Mouse (Mus musculus): Measurements from ENCODE around the gene 1810013L24Rik. TPM values are rescaled to one million over a fixed set of nuclear protein-coding genes. Genes with fewer than 3 reads are reported as not detected.

Gene 1810013L24Rik
- polyA plus RNA-seq, 1 experiment from 2014 or later, result 27.4 TPM

DNA sequence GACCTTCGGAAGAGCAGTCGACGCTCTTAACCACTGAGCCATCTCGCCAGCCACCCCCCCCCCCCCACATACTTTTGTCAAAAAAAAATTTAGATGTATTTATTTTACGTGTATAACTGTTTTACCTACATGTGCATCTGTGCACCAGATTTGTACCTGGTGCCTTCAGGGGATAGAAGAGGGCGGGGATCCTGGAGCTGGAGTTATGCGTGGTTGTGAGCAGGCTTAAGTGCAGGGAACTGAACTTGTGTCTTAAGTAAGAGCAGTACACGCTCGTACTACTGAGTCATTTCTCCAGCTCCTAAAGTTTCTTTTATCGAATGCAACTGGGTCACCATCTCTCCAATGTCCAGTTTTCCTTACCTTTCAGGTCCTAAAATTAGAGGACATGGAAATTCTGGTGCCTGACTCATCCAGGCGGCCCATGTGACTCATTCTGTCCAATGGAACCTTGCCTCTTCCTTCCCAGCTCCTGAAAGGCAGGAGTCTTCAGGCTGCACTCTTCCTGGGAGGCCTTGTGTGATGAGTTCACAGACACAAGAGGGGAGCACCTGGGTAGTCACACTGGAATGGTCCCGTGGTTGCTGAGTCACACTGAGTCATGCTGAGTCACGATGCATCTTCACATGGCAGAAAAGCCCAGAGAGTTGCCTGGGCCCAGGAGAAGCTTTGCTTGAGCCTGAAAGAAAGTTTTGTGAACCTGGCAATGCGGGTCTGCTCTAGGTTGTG is 19.3 kb upstream of the 1810013L24Rik start:
- Histone ChIP-seq H3K9me3 (replicated peaks) (no peaks in the 10 kb centered on the region), H3K4me2 (no peak overlapping the region), H3K4me3 (no peak overlapping the region), H3K4me1 (no peaks in the 10 kb centered on the region), H3K27me3 (no peaks in the 10 kb centered on the region), H3K9ac (no peak overlapping the region), H3K27ac (no peak overlapping the region), H3K36me3 (ENCODE audit: poor library complexity, severe bottlenecking) (no peaks in the 10 kb centered on the region)
- ATAC-seq, result no peak
- 91% methylated on average over 14 of the region's 14 CpGs for whole genome bisulfite sequencing

DNA sequence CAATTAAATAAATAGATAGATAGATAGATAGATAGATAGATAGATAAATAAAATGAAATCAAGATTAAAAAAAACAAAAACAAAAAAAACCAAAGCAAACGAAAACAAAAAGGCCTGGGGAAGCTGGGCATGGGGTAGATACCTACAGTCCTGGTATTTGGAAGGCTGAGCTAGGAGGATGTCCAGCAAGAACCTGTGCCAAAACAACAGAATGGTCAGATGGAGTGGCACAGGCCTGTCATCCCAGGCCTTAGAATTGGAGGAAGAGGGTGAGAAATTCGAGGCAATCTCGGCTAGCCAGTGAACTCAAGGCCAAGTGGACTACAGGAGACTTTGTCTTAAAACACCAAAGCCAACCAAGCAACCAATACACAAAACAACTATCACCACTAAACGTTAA is 12.0 kb upstream of the 1810013L24Rik start:
- no peak for ATAC-seq
- H3K4me3 ChIP-seq, result no peak overlapping the region
- H3K36me3 ChIP-seq (ENCODE audit: poor library complexity, severe bottlenecking), result no peaks in the 10 kb centered on the region
- H3K4me1 ChIP-seq, result no peaks in the 10 kb centered on the region
- H3K4me2 ChIP-seq, result no peak overlapping the region
- WGBS, result 82% methylated on average over 4 of the region's 4 CpGs
- no peak overlapping the region for H3K9ac ChIP-seq
- no peaks in the 10 kb centered on the region for H3K27me3 ChIP-seq
- H3K9me3 ChIP-seq (replicated peaks), result no peaks in the 10 kb centered on the region
- H3K27ac ChIP-seq, result no peak overlapping the region

DNA sequence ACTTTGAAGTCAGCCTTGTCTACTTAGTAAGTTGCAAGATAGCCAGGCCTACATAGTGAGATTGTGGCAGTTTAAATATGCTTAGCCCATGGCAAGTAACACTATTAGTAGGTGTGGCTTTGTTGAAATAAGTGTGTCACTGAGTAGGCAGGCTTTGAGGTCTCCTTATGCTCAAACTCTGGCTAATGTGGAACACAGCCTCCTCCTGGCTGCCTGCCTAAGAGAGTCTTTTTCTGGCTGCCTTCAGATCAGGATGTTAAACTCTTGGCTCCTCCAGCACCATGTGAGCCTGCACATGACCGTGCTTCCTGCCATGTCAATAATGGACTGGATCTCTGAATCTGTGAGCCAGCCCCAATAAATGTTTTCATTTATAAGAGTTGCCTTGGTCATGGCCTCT is 8.5 kb upstream of the 1810013L24Rik start:
- H3K27ac ChIP-seq, result no peak overlapping the region
- no peak for ATAC-seq
- no peak overlapping the region for H3K9ac ChIP-seq
- no peak overlapping the region for H3K4me2 ChIP-seq
- WGBS, result 86% methylated on average over 1 of the region's 1 CpGs
- no peaks in the 10 kb centered on the region for H3K27me3 ChIP-seq
- H3K36me3 ChIP-seq (ENCODE audit: poor library complexity, severe bottlenecking), result no peaks in the 10 kb centered on the region
- H3K4me3 ChIP-seq, result no peak overlapping the region
- no peaks in the 10 kb centered on the region for H3K9me3 ChIP-seq (replicated peaks)
- no peaks in the 10 kb centered on the region for H3K4me1 ChIP-seq

DNA sequence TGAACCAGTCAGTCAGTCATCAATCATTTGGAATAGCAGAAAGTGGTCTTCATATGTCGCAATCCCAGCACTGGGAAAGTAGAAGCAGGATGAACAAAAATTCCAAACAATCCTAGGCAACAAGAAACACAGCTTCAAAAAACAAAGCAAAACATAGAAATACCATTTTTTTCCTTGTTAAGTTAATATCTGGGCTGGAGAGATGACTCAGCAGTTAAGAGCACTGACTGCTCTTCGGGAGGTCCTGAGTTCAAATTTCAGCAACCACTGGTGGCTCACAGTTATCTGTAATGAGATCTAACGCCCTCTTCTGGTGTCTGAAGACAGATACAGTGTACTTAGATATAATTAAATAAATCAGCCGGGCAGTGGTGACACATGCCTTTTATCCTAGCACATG is 7.3 kb upstream of the 1810013L24Rik start:
- H3K9me3 ChIP-seq (replicated peaks), result no peaks in the 10 kb centered on the region
- H3K9ac ChIP-seq, result no peak overlapping the region
- H3K27me3 ChIP-seq, result no peaks in the 10 kb centered on the region
- H3K4me3 ChIP-seq, result no peak overlapping the region
- no peaks in the 10 kb centered on the region for H3K4me1 ChIP-seq
- H3K27ac ChIP-seq, result no peak overlapping the region
- ATAC-seq, result no peak
- 77% methylated on average over 4 of the region's 4 CpGs for WGBS
- H3K4me2 ChIP-seq, result no peak overlapping the region
- H3K36me3 ChIP-seq (ENCODE audit: poor library complexity, severe bottlenecking), result no peaks in the 10 kb centered on the region

DNA sequence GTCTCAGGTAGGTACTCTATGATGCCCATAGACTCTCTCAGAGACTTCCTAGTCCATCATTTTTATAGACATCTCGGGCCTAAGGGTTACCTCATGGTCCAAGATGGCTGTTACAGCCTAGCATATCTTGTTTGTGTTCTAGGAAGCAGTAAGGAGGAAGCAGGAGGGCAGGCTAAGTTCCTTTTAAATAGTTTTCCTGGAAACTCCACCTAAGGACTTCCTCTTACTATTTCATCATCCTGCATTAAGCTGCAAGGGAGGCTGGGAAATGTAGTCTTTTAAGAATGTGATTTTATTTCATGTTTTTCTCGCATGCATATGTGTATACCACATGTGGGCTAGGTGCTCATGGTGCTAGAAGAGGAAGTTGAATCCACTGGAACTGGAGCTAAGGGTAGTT is 6.2 kb upstream of the 1810013L24Rik start:
- ATAC-seq, result no peak
- H3K27me3 ChIP-seq, result no peaks in the 10 kb centered on the region
- H3K36me3 ChIP-seq (ENCODE audit: poor library complexity, severe bottlenecking), result no peaks in the 10 kb centered on the region
- WGBS, result 76% methylated on average over 2 of the region's 2 CpGs
- no peak overlapping the region for H3K9ac ChIP-seq
- H3K9me3 ChIP-seq (replicated peaks), result no peaks in the 10 kb centered on the region
- no peak overlapping the region for H3K4me2 ChIP-seq
- H3K4me1 ChIP-seq, result no peaks in the 10 kb centered on the region
- no peak overlapping the region for H3K27ac ChIP-seq
- H3K4me3 ChIP-seq, result no peak overlapping the region

DNA sequence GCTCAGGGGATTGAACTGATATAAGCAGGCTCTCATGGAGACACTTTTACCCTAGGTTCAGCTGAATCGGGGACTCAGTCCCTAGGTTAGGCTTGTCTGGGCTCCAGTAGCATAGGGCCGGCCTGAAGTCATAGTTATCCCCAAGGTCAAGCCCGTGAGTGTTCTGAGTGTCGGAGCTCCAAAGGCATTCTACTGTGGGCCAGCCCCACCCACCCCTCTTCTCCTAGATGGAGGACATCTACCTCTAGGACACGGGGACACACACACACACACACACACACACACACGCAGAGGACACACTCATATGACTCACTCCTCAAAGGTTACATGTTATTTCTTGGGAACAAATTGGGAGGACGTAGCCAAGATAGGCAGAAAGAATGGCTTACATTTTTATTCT is 2.5 kb upstream of the 1810013L24Rik start:
- peaks cover 11% of the 10 kb centered on the region for H3K4me1 ChIP-seq
- no peak overlapping the region for H3K27ac ChIP-seq
- H3K4me3 ChIP-seq, result no peak overlapping the region
- ATAC-seq, result no peak
- no peaks in the 10 kb centered on the region for H3K9me3 ChIP-seq (replicated peaks)
- no peaks in the 10 kb centered on the region for H3K27me3 ChIP-seq
- peaks cover 1% of the 10 kb centered on the region for H3K36me3 ChIP-seq (ENCODE audit: poor library complexity, severe bottlenecking)
- H3K9ac ChIP-seq, result no peak overlapping the region
- WGBS, result 91% methylated on average over 7 of the region's 7 CpGs
- no peak overlapping the region for H3K4me2 ChIP-seq

DNA sequence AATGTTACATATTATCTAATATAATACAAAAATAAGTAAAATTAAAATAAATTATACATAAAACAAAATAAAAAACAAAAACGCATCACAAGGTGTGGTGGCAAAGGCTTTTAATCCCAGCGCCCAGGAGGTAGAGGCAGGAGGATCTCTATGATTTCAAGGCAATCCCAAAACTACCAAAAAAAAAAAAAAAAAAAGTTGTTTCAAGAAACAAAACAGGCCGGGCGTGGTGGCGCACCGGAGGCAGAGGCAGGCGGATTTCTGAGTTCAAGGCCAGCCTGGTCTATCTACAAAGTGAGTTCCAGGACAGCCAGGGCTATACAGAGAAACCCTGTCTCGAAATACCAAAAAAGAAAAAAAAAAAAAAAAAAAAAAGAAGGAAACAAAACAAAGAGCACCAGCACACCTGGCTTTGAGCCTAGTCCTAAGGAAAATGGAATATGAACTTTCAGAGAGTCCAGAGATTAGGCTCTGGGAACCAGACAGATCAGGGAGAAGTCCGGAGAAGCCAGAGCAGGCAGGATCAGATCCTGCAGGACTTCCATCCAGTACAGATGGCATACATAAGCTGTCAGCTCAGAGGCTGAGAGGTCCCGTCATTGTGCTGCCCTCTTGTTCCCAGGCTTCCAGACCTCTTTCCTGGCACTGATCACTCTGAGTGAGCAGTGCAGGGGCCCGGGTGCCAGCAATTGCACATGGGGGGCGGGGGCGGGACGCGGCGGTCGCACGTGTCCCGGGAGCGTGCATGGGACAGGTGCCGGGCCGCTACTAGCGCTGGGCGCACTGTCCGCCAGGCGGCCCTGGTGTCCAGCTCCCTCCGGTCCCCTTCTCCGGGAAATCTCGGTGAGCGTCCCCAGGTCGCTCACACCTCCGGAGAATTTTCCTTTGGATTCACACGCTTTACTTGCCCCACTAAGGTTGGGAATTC is 1.0 kb upstream of the 1810013L24Rik start:
- WGBS, result 11% methylated on average over 33 of the region's 33 CpGs
- Histone ChIP-seq H3K27me3 (no peaks in the 10 kb centered on the region), H3K36me3 (ENCODE audit: poor library complexity, severe bottlenecking) (peaks cover 15% of the 10 kb centered on the region), H3K4me1 (peaks cover 25% of the 10 kb centered on the region), H3K27ac (peak overlapping the region; percentile 92), H3K9me3 (replicated peaks) (no peaks in the 10 kb centered on the region), H3K4me2 (peak overlapping the region; percentile 89), H3K9ac (peak overlapping the region; percentile 71), H3K4me3 (peak overlapping the region; percentile 94)
- ATAC-seq, result peak; percentile 50

DNA sequence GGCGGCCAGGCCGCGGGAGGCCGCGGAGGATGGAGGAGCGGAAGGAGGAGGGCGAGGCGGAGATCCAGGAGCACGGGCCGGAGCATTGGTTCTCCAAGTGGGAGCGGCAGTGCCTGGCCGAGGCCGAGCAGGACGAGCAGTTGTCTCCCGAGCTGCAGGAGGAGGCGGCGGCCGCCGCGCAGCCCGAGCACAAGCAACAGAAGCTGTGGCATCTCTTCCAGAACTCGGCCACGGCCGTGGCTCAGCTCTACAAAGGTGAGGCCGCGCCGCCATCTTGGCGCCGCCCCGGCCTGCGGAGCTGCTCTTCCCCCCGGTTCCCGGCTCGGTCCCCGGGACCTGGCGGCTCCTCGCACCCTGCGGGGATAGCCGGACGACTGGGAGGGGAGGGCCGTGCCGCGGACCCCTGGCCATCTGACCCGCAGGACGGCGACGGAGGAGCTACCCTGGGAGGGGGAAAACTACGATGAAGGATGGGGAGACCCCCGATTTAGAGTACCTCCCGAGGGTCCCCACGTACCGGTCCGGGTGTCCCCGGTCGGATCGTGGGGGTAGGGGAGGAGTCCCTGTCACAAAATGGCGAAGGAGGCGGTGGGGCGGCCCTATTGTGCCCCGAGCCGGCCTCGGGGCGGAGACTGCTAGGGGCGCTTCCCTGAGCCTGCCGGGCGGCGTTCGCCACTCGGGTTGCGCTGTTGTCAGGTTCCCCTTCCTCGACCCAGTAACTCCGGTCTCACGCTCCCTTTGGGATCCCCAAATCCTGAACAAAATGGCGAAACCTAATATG is 721 bp downstream of the 1810013L24Rik start:
- peak overlapping the region; percentile 94 for H3K4me3 ChIP-seq
- H3K27me3 ChIP-seq, result no peaks in the 10 kb centered on the region
- peak overlapping the region; percentile 95 for H3K4me2 ChIP-seq
- peaks cover 39% of the 10 kb centered on the region for H3K4me1 ChIP-seq
- under 1% methylated on average over 66 of the region's 74 CpGs for WGBS
- H3K9me3 ChIP-seq (replicated peaks), result no peaks in the 10 kb centered on the region
- H3K36me3 ChIP-seq (ENCODE audit: poor library complexity, severe bottlenecking), result peaks cover 29% of the 10 kb centered on the region
- ATAC-seq, result peak; percentile 9
- peak overlapping the region; percentile 98 for H3K27ac ChIP-seq
- peak overlapping the region; percentile 98 for H3K9ac ChIP-seq

DNA sequence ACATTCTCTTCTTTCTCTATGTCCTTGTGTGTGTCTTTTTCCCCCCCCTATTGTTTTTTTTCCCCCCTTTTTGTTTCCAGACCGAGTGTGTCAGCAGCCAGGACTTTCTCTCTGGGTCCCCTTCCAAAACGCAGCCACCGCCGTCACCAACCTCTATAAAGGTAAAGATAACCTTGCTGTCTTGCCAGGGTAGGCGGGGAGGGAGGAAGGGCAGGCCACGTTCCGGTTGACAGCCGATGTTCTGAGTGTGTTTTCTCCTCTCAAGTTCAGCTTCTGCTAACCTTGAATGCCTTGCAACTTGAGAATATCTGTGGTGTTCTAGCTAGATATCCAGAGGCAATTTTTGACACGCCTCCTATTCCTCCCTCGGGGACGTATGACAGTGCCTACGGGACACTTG is 1.3 kb downstream of the 1810013L24Rik start:
- no peaks in the 10 kb centered on the region for H3K27me3 ChIP-seq
- H3K9ac ChIP-seq, result peak overlapping the region; percentile 98
- no peaks in the 10 kb centered on the region for H3K9me3 ChIP-seq (replicated peaks)
- WGBS, result 2% methylated on average over 12 of the region's 12 CpGs
- H3K4me2 ChIP-seq, result peak overlapping the region; percentile 95
- no peak for ATAC-seq
- peaks cover 31% of the 10 kb centered on the region for H3K36me3 ChIP-seq (ENCODE audit: poor library complexity, severe bottlenecking)
- peak overlapping the region; percentile 98 for H3K27ac ChIP-seq
- peak overlapping the region; percentile 94 for H3K4me3 ChIP-seq
- H3K4me1 ChIP-seq, result peaks cover 40% of the 10 kb centered on the region

DNA sequence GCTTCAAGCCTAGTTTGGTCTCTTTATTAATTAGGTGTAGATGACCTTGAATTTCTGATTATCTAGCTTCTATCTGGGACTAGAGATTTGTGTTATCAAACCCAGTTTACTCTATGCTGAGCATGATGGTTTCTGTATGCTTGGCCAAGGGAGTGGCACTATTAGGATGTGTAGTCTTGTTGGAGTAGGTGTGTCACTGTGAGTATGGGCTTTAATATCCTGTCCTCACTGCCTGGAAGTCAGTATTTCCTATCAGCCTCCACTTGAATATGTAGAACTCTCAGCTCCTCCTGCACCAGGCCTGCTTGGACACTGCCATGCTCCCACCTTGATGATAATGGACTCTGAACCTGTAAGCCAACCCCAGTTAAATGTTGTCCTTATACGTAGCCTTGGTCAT is 7.0 kb downstream of the 1810013L24Rik start:
- no peak for ATAC-seq
- Histone ChIP-seq H3K4me1 (peaks cover 35% of the 10 kb centered on the region), H3K27ac (no peak overlapping the region), H3K36me3 (ENCODE audit: poor library complexity, severe bottlenecking) (peaks cover 63% of the 10 kb centered on the region), H3K4me2 (no peak overlapping the region), H3K9me3 (replicated peaks) (no peaks in the 10 kb centered on the region), H3K27me3 (no peaks in the 10 kb centered on the region), H3K9ac (no peak overlapping the region), H3K4me3 (no peak overlapping the region)
- WGBS, result 97% methylated on average over 1 of the region's 1 CpGs

DNA sequence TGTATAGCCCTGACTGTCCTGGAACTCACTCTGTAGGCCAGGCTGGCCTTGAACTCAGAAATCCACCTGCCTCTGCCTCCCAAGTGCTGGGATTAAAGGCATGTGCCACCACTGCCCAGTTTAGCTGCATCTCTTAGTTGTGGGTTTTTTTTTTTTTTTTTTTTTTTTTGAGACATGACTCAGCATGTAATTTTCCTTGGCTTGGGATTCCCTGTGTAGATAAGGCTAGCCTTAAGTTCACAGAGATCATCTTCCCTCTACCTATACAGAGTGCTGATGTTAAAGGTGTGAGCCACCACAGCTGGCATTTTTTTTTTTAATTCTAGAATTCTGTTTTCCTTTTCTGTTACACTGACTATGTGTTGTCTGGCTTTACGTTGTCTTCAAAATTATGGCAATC is 7.7 kb downstream of the 1810013L24Rik start:
- Histone ChIP-seq H3K27ac (no peak overlapping the region), H3K9me3 (replicated peaks) (no peaks in the 10 kb centered on the region), H3K4me3 (no peak overlapping the region), H3K4me1 (peaks cover 27% of the 10 kb centered on the region), H3K9ac (no peak overlapping the region), H3K4me2 (no peak overlapping the region), H3K36me3 (ENCODE audit: poor library complexity, severe bottlenecking) (peaks cover 61% of the 10 kb centered on the region), H3K27me3 (no peaks in the 10 kb centered on the region)
- 96% methylated on average over 1 of the region's 1 CpGs for WGBS
- ATAC-seq, result no peak

DNA sequence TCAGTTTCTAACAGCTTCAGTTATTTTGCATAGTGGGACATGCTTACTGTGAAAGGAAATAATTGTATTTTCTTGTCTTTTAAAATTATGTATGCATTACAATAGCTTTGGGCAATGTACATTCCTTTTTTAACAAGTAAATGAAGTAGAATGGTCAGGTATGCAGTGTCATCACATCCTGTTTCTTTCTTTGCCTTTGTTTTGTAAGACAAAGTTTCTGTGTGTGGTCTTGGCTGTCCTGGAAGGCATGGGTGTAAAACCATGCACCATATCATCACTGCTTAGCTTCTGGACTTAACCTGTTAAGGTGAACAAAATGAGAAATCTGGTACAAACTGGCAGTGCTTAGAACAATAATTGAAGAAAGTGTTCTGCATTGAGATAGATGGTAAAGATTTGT is 9.0 kb downstream of the 1810013L24Rik start:
- H3K9me3 ChIP-seq (replicated peaks), result no peaks in the 10 kb centered on the region
- H3K4me2 ChIP-seq, result no peak overlapping the region
- ATAC-seq, result no peak
- H3K27me3 ChIP-seq, result no peaks in the 10 kb centered on the region
- no peak overlapping the region for H3K4me3 ChIP-seq
- H3K4me1 ChIP-seq, result peaks cover 15% of the 10 kb centered on the region
- H3K9ac ChIP-seq, result no peak overlapping the region
- H3K36me3 ChIP-seq (ENCODE audit: poor library complexity, severe bottlenecking), result peaks cover 61% of the 10 kb centered on the region
- H3K27ac ChIP-seq, result no peak overlapping the region

All from forebrain, embryonic 13.5 days (tissue).